Mouse (Mus musculus): ENCODE results near the gene Eef1akmt2. TPM values are rescaled to one million over a fixed set of nuclear protein-coding genes. Genes with fewer than 3 reads are reported as not detected.

Gene Eef1akmt2
- polyA plus RNA-seq, 1 experiment from 2014 or later: 56.5 TPM

DNA sequence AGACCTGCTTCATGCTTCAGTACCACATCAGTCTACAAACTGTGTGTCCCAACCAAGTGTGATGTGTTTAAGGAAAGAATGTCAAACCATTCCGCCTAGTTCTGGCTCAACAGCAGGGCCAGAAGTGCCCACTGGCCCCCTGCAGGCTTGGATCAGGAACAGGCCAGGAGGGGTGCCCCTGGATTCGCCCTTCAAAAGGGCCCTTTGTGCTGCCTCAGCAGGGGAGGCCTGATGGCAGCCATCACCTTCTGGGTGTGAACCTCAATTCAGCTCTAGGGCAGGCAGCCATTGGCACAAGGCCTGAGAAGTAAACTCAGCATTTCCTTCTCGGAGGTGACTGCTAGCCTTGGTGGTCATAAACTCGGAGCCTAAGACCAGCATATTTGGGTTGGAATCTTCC is 71.9 kb downstream of the Eef1akmt2 start:
- H3K27ac ChIP-seq (ENCODE audit: low read length): peak overlapping the region; percentile 36; the same call in 1 of the 2 replicates
- H3K4me1 ChIP-seq (ENCODE audit: control insufficient read depth, insufficient read depth, low read length): peaks cover 19% of the 10 kb centered on the region
- no peak overlapping the region for H3K4me3 ChIP-seq (replicated peaks; ENCODE audit: low read length)
- H3K36me3 ChIP-seq (ENCODE audit: control insufficient read depth, insufficient read depth, low read length): no peaks in the 10 kb centered on the region
- no peaks in the 10 kb centered on the region for H3K27me3 ChIP-seq (ENCODE audit: control insufficient read depth, insufficient read depth, low read length)
- no peak overlapping the region for H3K4me2 ChIP-seq (ENCODE audit: low read depth, low read length)
- 50% methylated on average over 4 of the region's 4 CpGs for WGBS
- ATAC-seq (ENCODE audit: insufficient read depth, low FRiP score): no peak
- H3K9ac ChIP-seq (ENCODE audit: low read length): no peak overlapping the region
- no peaks in the 10 kb centered on the region for H3K9me3 ChIP-seq (replicated peaks; ENCODE audit: control insufficient read depth, low read length)

DNA sequence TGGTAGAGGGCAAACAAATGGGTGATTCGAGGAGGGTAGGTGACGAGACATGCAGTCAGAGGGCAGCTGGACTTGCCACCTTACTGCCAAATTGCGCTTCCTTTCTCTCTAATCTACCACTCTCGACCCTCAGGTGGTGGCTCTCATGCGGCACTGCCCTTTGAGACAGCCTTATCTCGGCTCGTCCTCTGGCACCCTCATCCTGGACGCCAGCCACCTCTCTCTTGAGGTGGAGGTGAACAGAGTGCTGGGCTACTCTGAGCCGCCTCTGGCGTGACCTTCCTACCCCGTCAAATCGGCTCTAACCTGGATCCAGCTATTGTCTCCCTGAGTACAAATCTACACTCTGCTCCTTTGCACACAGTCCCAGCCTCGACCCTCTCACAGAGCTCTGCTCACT is 73.8 kb downstream of the Eef1akmt2 start:
- ATAC-seq (ENCODE audit: insufficient read depth, low FRiP score): peak; percentile 30; the same call in 1 of the 2 replicates
- Histone ChIP-seq H3K4me3 (replicated peaks; ENCODE audit: low read length) (no peak overlapping the region), H3K9ac (ENCODE audit: low read length) (no peak overlapping the region), H3K36me3 (ENCODE audit: control insufficient read depth, insufficient read depth, low read length) (no peaks in the 10 kb centered on the region), H3K9me3 (replicated peaks; ENCODE audit: control insufficient read depth, low read length) (no peaks in the 10 kb centered on the region), H3K27ac (ENCODE audit: low read length) (no peak overlapping the region), H3K4me1 (ENCODE audit: control insufficient read depth, insufficient read depth, low read length) (peaks cover 17% of the 10 kb centered on the region), H3K4me2 (ENCODE audit: low read depth, low read length) (no peak overlapping the region), H3K27me3 (ENCODE audit: control insufficient read depth, insufficient read depth, low read length) (no peaks in the 10 kb centered on the region)
- 82% methylated on average over 13 of the region's 13 CpGs for WGBS

- no peak overlapping the region for H3K27ac ChIP-seq (ENCODE audit: low read length)
- peaks cover 17% of the 10 kb centered on the region for H3K4me1 ChIP-seq (ENCODE audit: control insufficient read depth, insufficient read depth, low read length)
- no peak overlapping the region for H3K4me3 ChIP-seq (replicated peaks; ENCODE audit: low read length)
- 88% methylated on average over 1 of the region's 1 CpGs for WGBS
- no peak overlapping the region for H3K9ac ChIP-seq (ENCODE audit: low read length)
- peak; percentile 30; the same call in 1 of the 2 replicates for ATAC-seq (ENCODE audit: insufficient read depth, low FRiP score)
- no peaks in the 10 kb centered on the region for H3K9me3 ChIP-seq (replicated peaks; ENCODE audit: control insufficient read depth, low read length)
- H3K4me2 ChIP-seq (ENCODE audit: low read depth, low read length): no peak overlapping the region
- H3K27me3 ChIP-seq (ENCODE audit: control insufficient read depth, insufficient read depth, low read length): no peaks in the 10 kb centered on the region
- no peaks in the 10 kb centered on the region for H3K36me3 ChIP-seq (ENCODE audit: control insufficient read depth, insufficient read depth, low read length)
Observed at GRCm38 (mm10) chr7:132777728-132778453, 74.6 kb downstream of the Eef1akmt2 start.

Other genes with a start within 250 kb of the Eef1akmt2 start
- 12.7 and 13.5 TPM in 2 replicates for gene Lhpp, start 242.0 kb downstream of the Eef1akmt2 start, polyA plus RNA-seq (2015; fragmentation: Nextera tagmentation; extraction: Ambion mirVana)
- gene Fam53b, start 38.8 kb downstream of the Eef1akmt2 start, polyA plus RNA-seq (2015; fragmentation: Nextera tagmentation; extraction: Ambion mirVana): 15.1 and 17.4 TPM in 2 replicates
- gene Abraxas2, start 6.6 kb upstream of the Eef1akmt2 start, polyA plus RNA-seq (2015; fragmentation: Nextera tagmentation; extraction: Ambion mirVana): 31.0 and 31.5 TPM in 2 replicates
- 10.5 and 10.6 TPM in 2 replicates for gene Zranb1, start 78.5 kb upstream of the Eef1akmt2 start, polyA plus RNA-seq (2015; fragmentation: Nextera tagmentation; extraction: Ambion mirVana)